Mouse (Mus musculus) kidney, adult 11 months (tissue): Measurements from ENCODE around the gene Frs3.
"Not testable (repeated sequence)": the region's sequence is repeated elsewhere in the genome, so short reads cannot be mapped to it uniquely, and the experiment has no call there.

ENCODE experiments used
- DNase-seq: peaks from one replicate; pipeline ENCODE4 v3.0.0; 2022

The Frs3 gene

GRCm38 (mm10) chr17:47688608-47689575 lies at the start of gene Frs3:
Gene Frs3 (plus strand): TSS chr17:47689030.
- DNase-seq: peak; percentile 46

DNA sequence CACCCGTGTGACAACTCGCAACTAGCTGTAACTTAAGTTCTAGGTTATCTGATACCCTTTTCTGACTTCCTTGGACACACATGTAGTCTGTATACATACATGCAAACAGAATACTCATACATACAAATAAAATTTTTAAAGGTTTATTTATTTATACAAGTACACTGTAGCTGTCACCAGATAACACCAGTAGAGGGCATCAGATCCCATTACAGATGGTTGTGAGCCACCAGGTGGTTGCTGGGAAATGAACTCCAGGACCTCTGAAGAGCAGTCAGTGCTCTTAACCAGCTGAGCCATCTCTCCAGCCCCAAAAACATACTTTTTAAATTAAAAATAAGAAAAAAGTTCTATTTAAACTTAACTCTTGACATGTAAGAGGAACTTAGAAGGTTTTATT lies 45.8 kb upstream of the Frs3 start:
- DNase-seq: no peak

DNA sequence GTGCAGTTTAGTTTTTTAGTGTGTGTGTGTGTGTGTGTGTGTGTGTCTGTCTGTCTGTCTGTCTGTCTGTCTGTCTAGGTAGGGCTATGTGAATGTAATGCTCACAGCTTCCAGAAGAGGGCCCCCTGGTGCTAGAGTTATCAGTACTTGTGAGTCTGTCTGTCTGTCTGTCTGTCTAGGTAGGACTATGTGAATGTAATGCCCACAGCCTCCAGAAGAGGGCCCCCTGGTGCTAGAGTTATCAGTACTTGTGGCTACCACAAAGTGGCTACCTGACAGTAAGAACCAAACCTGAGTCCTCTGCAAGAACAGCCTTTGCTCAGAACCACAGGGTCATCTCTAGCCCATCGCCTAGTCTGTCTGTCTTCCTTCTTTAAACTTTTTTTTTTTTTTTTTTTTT lies 42.1 kb upstream of the Frs3 start:
- DNase-seq: peak; percentile 76

DNA sequence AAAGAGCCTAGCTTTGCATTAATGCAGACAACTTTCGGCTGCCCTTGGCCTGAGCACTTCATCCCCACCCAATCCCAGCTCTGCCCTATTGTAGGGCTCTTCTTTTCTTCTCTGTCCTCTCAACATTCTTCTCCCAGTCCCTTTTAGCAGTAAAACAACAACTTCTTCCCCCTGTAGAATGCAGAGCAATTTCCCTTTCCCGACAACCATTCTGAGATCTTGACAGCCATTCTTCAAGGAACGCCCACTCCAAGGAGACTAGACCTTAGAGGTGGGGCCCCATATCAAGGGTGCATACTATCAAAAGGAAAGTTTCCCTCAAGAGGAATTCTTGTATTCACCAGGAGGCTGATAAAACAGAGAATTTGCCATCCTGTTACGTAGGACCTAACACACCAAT lies 39.9 kb upstream of the Frs3 start:
- DNase-seq: no peak

DNA sequence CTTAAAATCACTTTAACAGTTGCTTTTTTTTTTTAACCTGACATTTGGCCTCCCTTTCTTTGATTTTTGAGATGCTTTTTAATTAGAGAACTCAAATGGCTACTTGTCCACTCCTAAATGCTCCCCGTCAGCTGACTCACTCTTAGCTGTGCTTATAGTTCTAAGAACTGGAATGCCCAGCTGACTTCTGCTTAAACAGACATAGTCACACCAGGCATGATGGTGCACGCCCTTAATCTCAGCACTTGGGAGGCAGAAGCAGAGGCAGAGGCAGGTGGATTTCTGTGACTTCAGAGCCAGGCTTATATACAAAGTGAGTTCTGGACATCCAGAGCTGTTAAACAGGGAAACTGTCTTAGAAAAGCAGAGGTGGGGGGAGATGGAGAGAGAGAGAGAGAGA lies 36.9 kb upstream of the Frs3 start:
- no peak for DNase-seq

GRCm38 (mm10) chr17:47654346-47654745 lies 34.5 kb upstream of the Frs3 start:
- not testable (repeated sequence) for DNase-seq

DNA sequence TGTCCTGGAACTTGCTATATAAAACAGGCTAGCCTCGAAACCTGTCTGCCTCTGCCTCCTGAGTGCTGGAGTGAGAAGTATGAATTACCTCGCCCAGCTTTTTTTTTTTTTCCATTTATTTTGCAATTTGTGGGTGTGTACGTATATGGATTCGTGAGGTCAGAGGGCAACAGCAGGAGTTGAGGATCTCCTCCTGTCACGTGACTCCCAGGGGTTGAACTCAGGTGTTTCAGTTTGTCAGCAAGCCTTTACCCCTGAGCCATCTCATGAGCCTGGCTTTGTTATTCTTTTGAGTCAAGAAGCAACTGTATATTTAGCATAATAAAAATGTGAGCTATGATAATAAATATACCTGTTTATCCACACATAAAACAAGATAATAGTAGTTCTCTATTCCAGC lies 33.1 kb upstream of the Frs3 start:
- no peak for DNase-seq

DNA sequence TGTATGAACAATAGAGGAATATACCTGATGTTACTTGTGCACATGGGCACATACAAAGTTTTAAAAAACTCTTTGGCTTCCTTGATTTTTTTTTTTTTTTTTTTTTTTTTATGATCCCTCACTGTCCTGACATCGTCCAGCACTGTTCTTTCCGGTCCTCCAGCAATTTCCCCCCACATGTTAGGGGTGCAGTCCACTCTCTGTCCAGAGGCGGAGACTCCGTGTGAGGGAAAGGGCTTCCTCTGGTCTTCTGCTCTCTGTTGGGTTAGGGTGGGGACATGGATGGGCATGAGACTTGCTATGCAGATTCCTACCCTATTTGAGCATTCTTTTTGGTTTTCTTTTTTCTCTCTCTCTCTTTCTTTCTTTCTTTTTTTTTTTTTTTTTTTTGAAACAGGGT lies 30.9 kb upstream of the Frs3 start:
- no peak for DNase-seq

DNA sequence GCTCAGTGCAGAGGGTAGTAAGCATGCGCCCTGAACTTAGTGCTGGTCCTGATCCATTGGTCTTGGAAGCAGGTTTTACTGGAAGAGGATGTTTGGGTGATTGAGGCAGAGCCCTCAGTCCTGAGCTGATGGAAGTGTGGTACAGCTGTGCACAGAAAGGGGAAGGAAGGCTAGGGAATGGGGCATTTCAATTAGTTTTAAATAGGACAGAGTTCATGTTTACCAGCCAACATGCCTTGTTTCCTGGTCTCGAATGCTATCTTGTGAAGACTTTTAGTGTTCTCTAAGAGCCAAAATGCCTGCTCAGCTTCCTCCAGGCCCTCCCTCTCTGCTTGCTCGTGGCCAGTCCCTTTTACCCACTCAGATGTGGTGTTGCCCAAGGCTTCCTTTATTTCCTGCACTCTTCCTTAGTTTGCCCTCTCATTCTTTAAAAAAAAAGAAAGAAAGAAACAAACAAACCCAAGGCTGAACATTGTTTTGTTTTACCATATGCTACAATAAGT lies 30.0 kb upstream of the Frs3 start:
- no peak for DNase-seq

- DNase-seq: no peak
Measured at GRCm38 (mm10) chr17:47663009-47663713, 25.7 kb upstream of the Frs3 start.

DNA sequence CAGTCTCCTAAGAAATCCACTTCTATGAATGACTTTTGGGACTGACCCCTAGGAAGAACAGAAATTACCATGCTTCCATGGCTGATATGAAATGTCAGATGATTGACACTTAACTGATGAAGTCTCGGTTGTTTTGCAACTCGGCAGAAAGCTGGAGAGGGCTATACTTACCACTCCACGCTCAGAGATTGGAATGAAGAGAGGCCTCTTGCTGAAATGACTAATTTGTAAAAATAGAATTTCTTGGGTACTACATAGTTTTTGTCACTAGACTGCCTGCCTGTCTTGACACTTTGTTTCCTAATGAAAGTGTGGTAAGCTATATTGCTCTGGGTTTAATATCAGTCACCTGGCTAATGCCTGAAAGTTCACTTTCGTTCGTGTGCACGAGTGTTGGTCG lies 24.4 kb upstream of the Frs3 start:
- DNase-seq: no peak

GRCm38 (mm10) chr17:47669166-47669565 lies 19.7 kb upstream of the Frs3 start:
- DNase-seq: no peak

DNA sequence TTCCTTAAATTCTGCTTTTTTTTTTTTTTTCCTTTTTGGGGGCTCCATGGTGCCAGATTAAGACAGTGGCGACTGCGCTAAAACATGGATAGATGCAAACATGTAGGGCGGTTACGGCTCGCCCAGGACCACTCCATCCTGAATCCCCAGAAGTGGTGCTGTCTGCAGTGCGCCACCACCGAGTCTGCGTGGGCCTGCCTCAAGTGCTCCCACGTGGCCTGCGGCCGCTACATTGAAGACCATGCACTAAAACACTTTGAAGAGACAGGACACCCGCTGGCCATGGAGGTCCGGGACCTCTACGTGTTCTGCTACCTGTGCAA lies 16.9 kb upstream of the Frs3 start:
- DNase-seq: no peak

DNA sequence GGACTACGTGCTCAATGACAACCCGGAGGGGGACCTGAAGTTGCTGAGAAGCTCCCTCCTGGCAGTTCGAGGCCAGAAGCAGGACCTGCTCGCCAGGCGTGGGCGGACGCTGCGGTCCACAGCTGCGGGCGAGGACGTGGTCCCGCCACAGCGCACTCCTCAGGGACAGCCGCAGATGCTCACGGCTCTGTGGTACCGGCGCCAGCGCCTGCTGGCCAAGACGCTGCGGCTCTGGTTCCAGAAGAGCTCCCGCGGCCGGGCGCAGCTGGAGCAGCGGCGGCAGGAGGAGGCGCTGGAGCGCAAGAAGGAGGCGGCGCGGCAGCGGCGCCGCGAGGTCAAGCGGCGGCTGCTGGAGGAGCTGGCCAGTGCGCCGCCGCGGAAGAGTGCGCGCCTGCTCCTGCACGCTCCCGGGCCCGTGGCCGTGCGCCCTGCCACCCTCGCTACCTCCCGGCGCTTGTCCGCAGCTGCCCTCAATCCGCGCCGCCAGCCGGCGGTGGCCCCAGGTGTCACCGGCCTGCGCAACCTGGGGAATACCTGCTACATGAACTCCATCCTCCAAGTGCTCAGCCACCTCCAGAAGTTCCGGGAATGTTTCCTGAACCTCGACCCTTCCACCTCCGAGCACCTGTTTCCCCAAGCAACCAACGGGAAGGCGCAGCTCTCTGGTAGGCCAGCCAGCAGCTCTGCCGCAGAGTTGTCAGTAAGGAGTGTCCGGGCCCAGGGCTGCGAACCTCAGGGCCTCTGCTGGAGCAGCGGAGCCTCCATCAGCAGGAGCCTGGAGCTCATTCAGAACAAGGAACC lies 16.3 kb upstream of the Frs3 start:
- DNase-seq: peak; percentile 64

DNA sequence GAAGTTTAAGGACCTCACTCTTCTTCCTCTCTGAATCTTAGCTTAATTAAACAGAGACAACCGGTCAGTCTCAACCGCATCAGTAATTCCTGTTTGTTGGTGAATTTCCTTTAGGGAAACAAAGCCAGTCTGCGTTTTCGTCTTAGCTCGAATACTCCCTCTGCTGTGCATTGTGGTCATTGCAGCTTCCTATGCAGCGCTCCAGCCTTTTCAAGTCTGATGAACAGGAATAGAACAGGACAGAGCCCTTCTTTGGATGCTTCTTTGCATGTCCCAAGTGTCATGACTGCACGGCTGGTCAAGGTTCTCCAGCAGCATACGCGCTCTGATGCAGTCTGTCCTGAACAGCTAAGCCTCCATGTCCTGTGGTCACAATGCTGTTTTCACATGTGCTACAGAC lies 12.2 kb upstream of the Frs3 start:
- DNase-seq: peak; percentile 49

DNA sequence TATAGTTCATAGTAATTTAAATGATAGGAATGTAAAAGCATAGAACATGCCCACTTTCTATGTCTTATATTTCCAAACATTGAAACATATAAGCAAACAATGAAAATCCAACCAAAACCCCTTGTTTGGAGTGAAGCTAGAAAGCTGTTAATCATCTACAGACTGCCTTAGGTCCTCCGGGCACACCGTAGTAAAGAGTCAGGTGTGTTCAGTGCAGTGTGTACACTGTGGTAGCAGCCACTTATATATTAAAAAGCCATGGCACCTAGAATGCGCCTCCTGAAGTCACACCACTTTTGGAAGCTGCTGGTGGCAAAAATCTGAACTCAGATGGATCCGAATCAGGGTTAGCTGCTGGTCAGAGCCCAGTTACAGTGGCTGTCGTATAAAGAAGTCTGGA lies 10.6 kb upstream of the Frs3 start:
- no peak for DNase-seq

- DNase-seq: no peak
Measured at GRCm38 (mm10) chr17:47678702-47679101, 10.1 kb upstream of the Frs3 start.

DNA sequence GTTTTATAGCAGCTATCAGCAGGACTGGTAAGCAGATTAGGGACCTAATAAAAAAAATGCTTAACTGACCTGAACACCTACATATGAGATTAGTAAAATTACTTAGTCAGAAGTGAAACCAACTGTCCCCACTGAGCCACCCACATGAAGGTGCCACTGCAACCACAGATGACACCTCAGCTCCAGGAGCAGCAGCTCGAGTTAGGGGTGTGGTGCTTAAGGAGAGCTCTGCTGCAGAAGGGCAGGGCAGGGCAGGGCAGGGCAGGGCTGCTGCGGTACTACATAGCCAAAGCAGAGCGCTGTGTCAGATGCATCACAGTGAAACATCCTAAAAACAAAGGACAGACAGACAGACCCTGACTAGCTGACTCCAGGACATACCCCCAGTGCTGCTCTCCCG lies 6.0 kb upstream of the Frs3 start:
- DNase-seq: no peak

DNA sequence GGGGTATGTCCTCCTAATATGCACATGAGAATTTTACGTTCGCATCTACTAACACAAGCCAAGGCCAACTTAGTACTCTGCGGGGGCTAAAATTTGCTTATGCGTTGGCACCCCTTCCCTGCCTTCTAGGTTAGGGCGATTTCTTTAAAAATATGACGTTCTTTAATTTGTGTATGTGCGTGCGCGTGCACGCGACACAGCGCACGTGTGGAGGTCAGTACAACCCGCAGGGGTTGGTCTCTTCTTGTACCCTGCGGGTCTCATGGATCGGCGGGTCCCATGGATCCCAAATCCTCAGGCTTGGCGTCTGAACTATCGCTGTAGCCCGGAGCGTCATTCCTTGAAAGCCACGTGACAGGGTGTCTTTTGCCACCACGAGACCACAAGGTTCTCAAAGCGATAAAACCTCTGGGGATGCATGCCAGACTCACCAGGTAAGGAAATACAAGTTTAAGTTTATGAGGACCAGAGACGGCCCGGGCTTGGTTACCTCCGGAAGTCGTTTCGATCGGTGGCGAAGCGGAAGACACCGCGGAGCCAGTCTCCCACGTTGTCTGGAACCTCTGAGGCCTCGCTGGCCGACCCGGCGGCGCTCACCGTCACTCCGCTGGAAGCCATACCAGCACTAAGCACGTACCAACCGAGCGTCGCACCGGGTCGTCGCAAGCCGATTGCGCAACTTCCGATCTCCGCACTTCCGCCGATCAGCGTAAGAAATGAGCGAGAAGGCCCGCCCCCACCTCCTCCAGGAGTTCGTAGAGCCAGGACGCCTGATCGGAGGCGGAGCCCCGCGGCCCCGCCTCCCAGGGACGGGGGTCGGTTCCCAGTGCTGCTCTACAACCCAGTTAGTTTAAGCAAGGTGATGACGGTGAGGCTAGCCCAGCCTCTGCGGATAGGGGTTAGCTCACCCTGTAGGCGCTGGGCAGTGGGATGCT lies 1.2 kb upstream of the Frs3 start:
- peak; percentile 95 for DNase-seq

GRCm38 (mm10) chr17:47688344-47688607 lies 554 bp upstream of the Frs3 start, which contains the start of gene Tomm6:
Gene Tomm6 (minus strand): TSS chr17:47688386.
- no peak for DNase-seq

DNA sequence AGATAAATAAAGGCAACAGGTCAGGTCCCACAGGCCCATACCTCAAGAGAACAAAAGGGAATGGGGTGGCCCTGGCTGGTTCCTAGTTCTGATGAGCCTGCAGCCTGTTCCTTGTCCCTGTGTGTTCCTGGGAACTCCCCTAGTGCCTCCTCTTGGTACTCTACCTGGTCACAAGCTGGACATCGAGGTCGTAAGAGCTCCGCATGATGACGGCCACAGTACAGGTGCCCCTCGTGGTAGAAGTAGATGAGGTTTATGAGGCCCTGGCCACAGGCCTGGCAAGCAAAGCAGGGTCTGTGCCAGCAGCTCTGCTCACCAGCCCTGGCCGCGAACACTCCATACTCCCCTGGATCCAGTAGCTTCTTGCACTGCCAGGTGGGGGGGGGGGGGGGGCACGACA lies 1.1 kb downstream of the Frs3 start:
- DNase-seq: no peak

DNA sequence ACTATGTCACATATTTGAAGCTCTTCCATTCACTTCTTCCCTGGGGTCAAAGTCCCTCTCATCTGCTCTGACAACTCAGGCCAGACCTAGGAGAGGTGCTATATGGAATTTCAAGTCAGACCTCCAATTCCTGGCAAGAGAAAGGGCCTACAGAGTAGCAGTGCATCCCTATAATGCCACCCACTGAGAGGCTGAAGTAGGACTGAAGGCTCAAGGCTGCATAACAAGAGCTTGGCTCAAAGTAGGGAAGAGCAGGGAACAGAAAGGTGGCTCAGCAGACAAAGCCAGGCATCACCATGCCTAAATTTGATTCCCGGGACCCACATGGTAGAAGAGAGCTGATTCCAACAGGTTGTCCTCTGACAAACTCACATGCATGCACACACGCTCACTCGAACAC lies 2.8 kb downstream of the Frs3 start:
- DNase-seq: no peak
